Mouse (Mus musculus) erythroblast, embryonic 14.5 days (primary cell): ENCODE results near the gene Rab4b.

ENCODE experiments used
- GATA1 ChIP-seq: IDR thresholded peaks from 2 replicates; pipeline ENCODE4 v1.6.1; 2012; ENCODE audit warnings: low read length, inconsistent platforms, mixed read lengths
- TAL1 ChIP-seq: IDR thresholded peaks from 3 replicates; pipeline ENCODE4 v1.6.1; 2012; ENCODE audit warnings: low read length, inconsistent platforms, mixed read lengths

GRCm38 (mm10) chr7:27189271-27189931 is 10.7 kb upstream of the Rab4b start:
- no peak for TF ChIP-seq GATA1
- no peak for TF ChIP-seq TAL1
